Mouse (Mus musculus) kidney, embryonic 15.5 days (tissue): Measurements from ENCODE around the gene 4931406P16Rik. TPM values are rescaled to one million over a fixed set of nuclear protein-coding genes. Genes with fewer than 3 reads are reported as not detected.
"Not testable (repeated sequence)": the region's sequence is repeated elsewhere in the genome, so short reads cannot be mapped to it uniquely, and the experiment has no call there.

Source experiments
- ATAC-seq: fragments of 200-750 bp; cut with Nextera tagmentation; replicated peaks from 2 replicates; pipeline ENCODE4 v1.8.0; 2017; ENCODE audit warnings: moderate TSS enrichment; ENCODE audit not compliant: low FRiP score
- H3K27ac ChIP-seq: fragments of 300-500 bp; sonication (generic); 2 replicates; pipeline ENCODE4 v1.5.1; 2015; ENCODE audit warnings: mild to moderate bottlenecking, inconsistent platforms
- H3K27me3 ChIP-seq: fragments of 300-500 bp; sonication (generic); 2 replicates; pipeline ENCODE4 v1.6.1; 2015; ENCODE audit warnings: inconsistent platforms
- H3K36me3 ChIP-seq: fragments of 300-500 bp; sonication (generic); 2 replicates; pipeline ENCODE4 v1.6.1; 2015; ENCODE audit warnings: inconsistent platforms
- H3K4me1 ChIP-seq: fragments of 300-500 bp; sonication (generic); 2 replicates; pipeline ENCODE4 v1.6.1; 2015; ENCODE audit warnings: inconsistent platforms
- H3K4me2 ChIP-seq: fragments of 300-500 bp; sonication (generic); 2 replicates; pipeline ENCODE4 v1.6.1; 2015; ENCODE audit warnings: moderate library complexity, mild to moderate bottlenecking, inconsistent platforms
- H3K4me3 ChIP-seq: fragments of 300-500 bp; sonication (generic); replicated peaks from 2 replicates; pipeline ENCODE4 v1.5.1; 2015; ENCODE audit warnings: mild to moderate bottlenecking, inconsistent platforms
- H3K9ac ChIP-seq: fragments of 300-500 bp; sonication (generic); 2 replicates; pipeline ENCODE4 v1.6.1; 2015; ENCODE audit warnings: mild to moderate bottlenecking, inconsistent platforms
- H3K9me3 ChIP-seq: fragments of 300-500 bp; sonication (generic); replicated peaks from 2 replicates; pipeline ENCODE4 v1.6.1; 2016; ENCODE audit warnings: inconsistent platforms
- WGBS: fragments of 180-500 bp; shearing (Covaris S2); methylation state at CpG from one replicate; pipeline ENCODE4 v1.1.7; 2015; ENCODE audit warnings: mixed read lengths; 5-methylcytosine and 5-hydroxymethylcytosine counted together
- polyA plus RNA-seq: library from polyadenylated mRNA; unstranded; fragments of >200 nt; fragmentation: Nextera tagmentation; extraction: Ambion mirVana; gene quantifications from 2 replicates; pipeline ENCODE4 v1.2.1, GENCODE M21; 2015

Gene 4931406P16Rik
- polyA plus RNA-seq, 1 experiment from 2014 or later: 41.5 TPM

- H3K27ac ChIP-seq, ATAC-seq, H3K4me2 ChIP-seq, H3K4me3 ChIP-seq, H3K9ac ChIP-seq, H3K9me3 ChIP-seq, H3K27me3 ChIP-seq: not testable (repeated sequence)
- WGBS: 76% methylated on average over 1 of the region's 1 CpGs
- 0 out of 2 replicates have a peak, but pooled peaks cover 11% of the 10 kb centered on the region for H3K4me1 ChIP-seq
- peaks cover 23% of the 10 kb centered on the region for H3K36me3 ChIP-seq
Observed at GRCm38 (mm10) chr7:34336545-34336944, 23.2 kb upstream of the 4931406P16Rik start.

GRCm38 (mm10) chr7:34327493-34327892, 14.1 kb upstream of the 4931406P16Rik start:
- H3K4me2 ChIP-seq: no peak overlapping the region
- WGBS: 57% methylated on average over 3 of the region's 3 CpGs
- H3K9me3 ChIP-seq: 0 out of 2 replicates have a peak, but pooled peaks cover 4% of the 10 kb centered on the region
- H3K4me3 ChIP-seq: no peak overlapping the region
- no peak overlapping the region for H3K27ac ChIP-seq
- no peaks in the 10 kb centered on the region for H3K27me3 ChIP-seq
- no peak for ATAC-seq
- H3K4me1 ChIP-seq: no peaks in the 10 kb centered on the region
- no peak overlapping the region for H3K9ac ChIP-seq
- H3K36me3 ChIP-seq: no peaks in the 10 kb centered on the region

- WGBS: 86% methylated on average over 1 of the region's 1 CpGs
- Histone ChIP-seq H3K27me3 (no peaks in the 10 kb centered on the region), H3K36me3 (no peaks in the 10 kb centered on the region), H3K4me2 (no peak overlapping the region), H3K27ac (no peak overlapping the region), H3K4me3 (no peak overlapping the region), H3K9me3 (0 out of 2 replicates have a peak, but pooled peaks cover 4% of the 10 kb centered on the region), H3K9ac (no peak overlapping the region), H3K4me1 (0 out of 2 replicates have a peak, but pooled peaks cover 4% of the 10 kb centered on the region)
- no peak for ATAC-seq
Observed at GRCm38 (mm10) chr7:34324857-34325256, 11.5 kb upstream of the 4931406P16Rik start.

- H3K4me2 ChIP-seq: no peak overlapping the region
- ATAC-seq: no peak
- no peak overlapping the region for H3K9ac ChIP-seq
- no peaks in the 10 kb centered on the region for H3K27me3 ChIP-seq
- peaks cover 6% of the 10 kb centered on the region; the same call in 1 of the 2 replicates for H3K4me1 ChIP-seq
- 0 out of 2 replicates have a peak, but pooled peaks cover 4% of the 10 kb centered on the region for H3K9me3 ChIP-seq
- no peak overlapping the region for H3K4me3 ChIP-seq
- H3K36me3 ChIP-seq: no peaks in the 10 kb centered on the region
- H3K27ac ChIP-seq: no peak overlapping the region
- WGBS: 95% methylated on average over 2 of the region's 2 CpGs
Observed at GRCm38 (mm10) chr7:34324005-34324404, 10.7 kb upstream of the 4931406P16Rik start.

- 66% methylated on average over 8 of the region's 8 CpGs for WGBS
- Histone ChIP-seq H3K27ac (no peak overlapping the region), H3K4me3 (no peak overlapping the region), H3K4me1 (peaks cover 7% of the 10 kb centered on the region), H3K36me3 (no peaks in the 10 kb centered on the region), H3K9me3 (0 out of 2 replicates have a peak, but pooled peaks cover 4% of the 10 kb centered on the region), H3K9ac (no peak overlapping the region), H3K27me3 (no peaks in the 10 kb centered on the region), H3K4me2 (no peak overlapping the region)
- ATAC-seq: no peak
Observed at GRCm38 (mm10) chr7:34323351-34323750, 10.0 kb upstream of the 4931406P16Rik start.

GRCm38 (mm10) chr7:34321958-34322357, 8.6 kb upstream of the 4931406P16Rik start:
- 88% methylated on average over 4 of the region's 4 CpGs for WGBS
- H3K36me3 ChIP-seq: no peaks in the 10 kb centered on the region
- no peak overlapping the region for H3K27ac ChIP-seq
- H3K4me1 ChIP-seq: peaks cover 15% of the 10 kb centered on the region
- no peak overlapping the region for H3K4me3 ChIP-seq
- H3K4me2 ChIP-seq: no peak overlapping the region
- H3K9me3 ChIP-seq: 0 out of 2 replicates have a peak, but pooled peaks cover 4% of the 10 kb centered on the region
- no peak overlapping the region for H3K9ac ChIP-seq
- no peak for ATAC-seq
- no peaks in the 10 kb centered on the region for H3K27me3 ChIP-seq

GRCm38 (mm10) chr7:34321119-34321518, 7.8 kb upstream of the 4931406P16Rik start:
- Histone ChIP-seq H3K9me3 (0 out of 2 replicates have a peak, but pooled peaks cover 4% of the 10 kb centered on the region), H3K4me3 (no peak overlapping the region), H3K4me1 (peaks cover 15% of the 10 kb centered on the region), H3K27ac (no peak overlapping the region), H3K27me3 (no peaks in the 10 kb centered on the region), H3K9ac (no peak overlapping the region), H3K4me2 (no peak overlapping the region), H3K36me3 (no peaks in the 10 kb centered on the region)
- ATAC-seq: no peak
- WGBS: 83% methylated on average over 5 of the region's 5 CpGs

- Histone ChIP-seq H3K36me3 (no peaks in the 10 kb centered on the region), H3K27ac (peak overlapping the region; percentile 67; the same call in 1 of the 2 replicates), H3K4me1 (peaks cover 15% of the 10 kb centered on the region), H3K4me3 (no peak overlapping the region), H3K9ac (no peak overlapping the region), H3K9me3 (0 out of 2 replicates have a peak, but pooled peaks cover 4% of the 10 kb centered on the region), H3K27me3 (no peaks in the 10 kb centered on the region), H3K4me2 (no peak overlapping the region)
- 44% methylated on average over 3 of the region's 3 CpGs for WGBS
- ATAC-seq: no peak; the same call in 1 of the 2 replicates
Observed at GRCm38 (mm10) chr7:34319957-34320356, 6.6 kb upstream of the 4931406P16Rik start.

GRCm38 (mm10) chr7:34319123-34319522, 5.8 kb upstream of the 4931406P16Rik start:
- ATAC-seq: no peak
- no peak overlapping the region for H3K4me2 ChIP-seq
- H3K9ac ChIP-seq: no peak overlapping the region
- H3K9me3 ChIP-seq: 0 out of 2 replicates have a peak, but pooled peaks cover 2% of the 10 kb centered on the region
- 73% methylated on average over 2 of the region's 2 CpGs for WGBS
- peak overlapping the region; percentile 78 for H3K27ac ChIP-seq
- H3K27me3 ChIP-seq: no peaks in the 10 kb centered on the region
- no peak overlapping the region for H3K4me3 ChIP-seq
- H3K36me3 ChIP-seq: no peaks in the 10 kb centered on the region
- peaks cover 15% of the 10 kb centered on the region for H3K4me1 ChIP-seq

GRCm38 (mm10) chr7:34317901-34318476, 4.6 kb upstream of the 4931406P16Rik start:
- 62% methylated on average over 7 of the region's 7 CpGs for WGBS
- H3K4me3 ChIP-seq: no peak overlapping the region
- no peak overlapping the region for H3K4me2 ChIP-seq
- no peak overlapping the region for H3K9ac ChIP-seq
- no peaks in the 10 kb centered on the region for H3K27me3 ChIP-seq
- H3K9me3 ChIP-seq: no peaks in the 10 kb centered on the region
- peak overlapping the region; percentile 78 for H3K27ac ChIP-seq
- H3K36me3 ChIP-seq: no peaks in the 10 kb centered on the region
- ATAC-seq: no peak
- peaks cover 20% of the 10 kb centered on the region for H3K4me1 ChIP-seq

GRCm38 (mm10) chr7:34312786-34313442, 437 bp downstream of the 4931406P16Rik start:
- Histone ChIP-seq H3K4me1 (peaks cover 29% of the 10 kb centered on the region), H3K9me3 (no peaks in the 10 kb centered on the region), H3K4me2 (peak overlapping the region; percentile 87), H3K9ac (peak overlapping the region; percentile 91), H3K27ac (peak overlapping the region; percentile 96), H3K36me3 (no peaks in the 10 kb centered on the region), H3K4me3 (peak overlapping the region; percentile 97), H3K27me3 (no peaks in the 10 kb centered on the region)
- WGBS: under 1% methylated on average over 68 of the region's 73 CpGs
- ATAC-seq: peak; percentile 91

- H3K9ac ChIP-seq: no peak overlapping the region
- 64% methylated on average over 5 of the region's 5 CpGs for WGBS
- H3K4me3 ChIP-seq: no peak overlapping the region
- no peak overlapping the region for H3K4me2 ChIP-seq
- no peaks in the 10 kb centered on the region for H3K36me3 ChIP-seq
- peak overlapping the region; percentile 74 for H3K27ac ChIP-seq
- no peaks in the 10 kb centered on the region for H3K9me3 ChIP-seq
- H3K4me1 ChIP-seq: peaks cover 37% of the 10 kb centered on the region
- ATAC-seq: no peak
- H3K27me3 ChIP-seq: no peaks in the 10 kb centered on the region
Observed at GRCm38 (mm10) chr7:34309186-34309764, 4.1 kb downstream of the 4931406P16Rik start.
